Mouse (Mus musculus) mesoderm, embryonic 11.5 days (tissue): ENCODE data around the gene Cd96.
A peak's percentile ranks its signal among the peaks of the same experiment; 100 is the strongest.

Source experiments
- DNase-seq: peaks from one replicate; pipeline ENCODE4 v3.0.0-alpha.2; 2012; ENCODE audit warnings: low read depth, low spot score

Cd96 gene

DNA sequence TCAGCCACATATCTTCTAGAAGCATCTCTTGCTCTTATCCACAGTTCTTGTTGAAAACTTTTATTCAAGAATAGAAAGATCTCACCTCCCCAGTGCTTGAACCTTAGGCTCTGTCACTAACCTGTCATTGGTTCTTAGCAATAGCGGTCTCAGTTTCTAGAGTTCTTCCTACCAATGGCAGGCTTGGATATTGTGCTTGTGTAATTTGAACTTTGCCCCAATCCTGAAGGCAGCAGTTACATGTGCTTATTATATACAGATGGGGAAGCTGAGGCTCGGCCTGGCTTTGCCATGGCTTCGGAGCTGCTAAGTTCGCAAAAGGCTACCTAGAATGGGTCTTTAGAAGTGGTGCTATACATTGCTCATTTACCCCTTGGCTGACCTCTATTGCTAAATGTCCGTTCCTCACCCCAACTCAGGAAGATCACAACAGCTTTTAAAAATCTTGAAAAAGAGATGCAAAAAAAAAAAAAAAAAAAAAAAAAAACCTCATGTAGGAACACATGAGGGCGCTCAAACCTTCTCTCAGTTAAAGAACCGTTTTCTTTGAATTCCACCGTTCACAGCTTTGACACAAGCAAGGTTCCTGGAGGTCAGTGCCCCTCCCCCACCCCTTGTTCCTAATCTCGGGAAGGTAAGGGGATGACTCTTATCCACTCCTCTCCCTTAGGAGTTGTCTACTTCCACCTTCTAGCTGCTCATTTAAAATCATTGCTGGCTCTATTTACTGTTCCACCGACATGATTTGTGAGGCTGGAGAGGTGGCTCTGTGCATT is 129.0 kb downstream of the Cd96 start:
- DNase-seq, result peak; percentile 30

GRCm38 (mm10) chr16:45986236-45986635 is 133.8 kb downstream of the Cd96 start:
- DNase-seq, result no peak
